ENCODE assay signal across 34 mouse cellular contexts in the genomic region with DNA sequence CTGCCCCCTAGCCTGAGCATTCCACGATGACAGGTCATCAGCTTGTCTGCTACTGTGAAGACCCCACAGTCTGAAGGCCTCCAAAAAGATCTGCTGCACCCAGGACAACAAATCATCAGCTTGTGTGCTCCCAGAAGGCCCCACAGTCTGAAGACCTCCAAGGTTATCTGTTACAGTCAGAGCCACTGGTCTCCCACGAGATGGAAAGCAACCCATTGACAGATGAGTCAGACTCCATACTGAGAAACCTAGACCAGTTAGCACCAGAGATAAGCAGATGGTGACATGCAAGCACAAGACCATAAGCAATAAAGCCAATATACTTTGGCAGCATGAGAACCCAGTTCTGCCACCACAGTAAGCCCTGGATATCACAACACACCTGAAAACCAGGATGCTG. TPM values are rescaled to one million over a fixed set of nuclear protein-coding genes. Genes with fewer than 3 reads are reported as not detected.
"Had no signal": no experiment of that assay in that cellular context is flagged by ENCODE, and none has a peak within 500 bp of the region (broad histone marks: within the 10 kb centered on the region; RNA-seq: fewer than 3 reads in every experiment).

No protein-coding gene starts in this region.

- H3K9ac ChIP-seq: kidney, embryonic 15.5 days; limb, embryonic 12.5 days; limb, embryonic 15.5 days; liver, embryonic 15.5 days; midbrain, embryonic 12.5 days; stomach, embryonic 15.5 days had no signal

- H3K36me3 ChIP-seq: kidney, embryonic 15.5 days; limb, embryonic 12.5 days; limb, embryonic 15.5 days; liver, embryonic 15.5 days; midbrain, embryonic 12.5 days; stomach, embryonic 15.5 days had no signal

- H3K27ac ChIP-seq: kidney, embryonic 15.5 days; left cerebral cortex, adult 2 months; limb, embryonic 12.5 days; limb, embryonic 15.5 days; liver, embryonic 15.5 days; midbrain, embryonic 12.5 days; stomach, embryonic 15.5 days had no signal

- DNase-seq: kidney, adult 11 months; kidney, adult 8-10 months; kidney, postnatal 10 days; kidney, postnatal 36 days; layer of hippocampus, postnatal 36 days; left cerebral cortex, postnatal 4 days; lung, adult 2 months; lung, postnatal 14 days; lung, postnatal 4 days; right cerebral cortex, adult 18-20 months; right cerebral cortex, postnatal 14 days; right cerebral cortex, postnatal 4 days; spleen, adult 18-20 months; thymus, postnatal 25 days had no signal

- H3K4me2 ChIP-seq: kidney, embryonic 15.5 days; limb, embryonic 12.5 days; limb, embryonic 15.5 days; liver, embryonic 15.5 days; midbrain, embryonic 12.5 days; stomach, embryonic 15.5 days had no signal

- H3K4me3 ChIP-seq: kidney, embryonic 15.5 days; left cerebral cortex, adult 2 months; limb, embryonic 12.5 days; limb, embryonic 15.5 days; liver, embryonic 15.5 days; midbrain, embryonic 12.5 days; myocyte; stomach, embryonic 15.5 days had no signal

- ATAC-seq: hindbrain, embryonic 16.5 days; midbrain, embryonic 16.5 days had no signal

- H3K4me1 ChIP-seq: kidney, embryonic 15.5 days; limb, embryonic 12.5 days; limb, embryonic 15.5 days; liver, embryonic 15.5 days; midbrain, embryonic 12.5 days; stomach, embryonic 15.5 days had no signal

- H3K27me3 ChIP-seq: kidney, embryonic 15.5 days; limb, embryonic 12.5 days; limb, embryonic 15.5 days; liver, embryonic 15.5 days; midbrain, embryonic 12.5 days; stomach, embryonic 15.5 days had no signal

- H3K9me3 ChIP-seq: kidney, embryonic 15.5 days; limb, embryonic 12.5 days; limb, embryonic 15.5 days; liver, embryonic 15.5 days; midbrain, embryonic 12.5 days; stomach, embryonic 15.5 days had no signal

RNA-seq across cellular contexts. Expression of gene Ugt2a3, which starts 43.2 kb away (rescaled TPM):
- total RNA-seq: layer of hippocampus, adult 8-10 months; layer of hippocampus, postnatal 36 days; left cerebral cortex, adult 2 months; left cerebral cortex, postnatal 10 days; left cerebral cortex, postnatal 4 days; megakaryocyte, adult 5-6 weeks; monocyte, adult 5-6 weeks had no signal
- polyA plus RNA-seq: hindbrain, embryonic 16.5 days; kidney, embryonic 15.5 days; limb, embryonic 12.5 days; limb, embryonic 15.5 days; liver, embryonic 15.5 days; lung, adult 2 months; lung, embryonic 16.5 days; midbrain, embryonic 12.5 days; midbrain, embryonic 16.5 days; myocyte; neural tube, embryonic 11.5 days; neural tube, embryonic 14.5 days; thymus, postnatal 0 days; urinary bladder, adult 2 months had no signal

RNA-seq across cellular contexts. Expression of gene Ugt2b38, which starts 43.8 kb away (rescaled TPM):
- total RNA-seq: layer of hippocampus, adult 8-10 months; layer of hippocampus, postnatal 10 days; layer of hippocampus, postnatal 36 days; left cerebral cortex, adult 2 months; left cerebral cortex, postnatal 10 days; left cerebral cortex, postnatal 4 days; megakaryocyte, adult 5-6 weeks; monocyte, adult 5-6 weeks had no signal
- polyA plus RNA-seq: hindbrain, embryonic 16.5 days; limb, embryonic 12.5 days; limb, embryonic 15.5 days; liver, embryonic 15.5 days; lung, adult 2 months; lung, embryonic 16.5 days; midbrain, embryonic 12.5 days; midbrain, embryonic 16.5 days; myocyte; neural tube, embryonic 11.5 days; neural tube, embryonic 14.5 days; stomach, embryonic 15.5 days; thymus, postnatal 0 days; urinary bladder, adult 2 months had no signal
